Mouse (Mus musculus): ENCODE measurements around the gene Raph1.
"Not testable (repeated sequence)": the region's sequence is repeated elsewhere in the genome, so short reads cannot be mapped to it uniquely, and the experiment has no call there.

The Raph1 gene

GRCm38 (mm10) chr1:60565270-60565920 lies 1.5 kb downstream of the Raph1 start:
- peak; percentile 14 for DNase-seq (ENCODE audit: low spot score)

GRCm38 (mm10) chr1:60564691-60565090 lies 2.2 kb downstream of the Raph1 start:
- no peak for DNase-seq (ENCODE audit: low spot score)

GRCm38 (mm10) chr1:60563021-60563420 lies 3.9 kb downstream of the Raph1 start:
- DNase-seq (ENCODE audit: low spot score) = no peak

GRCm38 (mm10) chr1:60543681-60544080 lies 23.2 kb downstream of the Raph1 start:
- DNase-seq (ENCODE audit: low spot score) = no peak

DNA sequence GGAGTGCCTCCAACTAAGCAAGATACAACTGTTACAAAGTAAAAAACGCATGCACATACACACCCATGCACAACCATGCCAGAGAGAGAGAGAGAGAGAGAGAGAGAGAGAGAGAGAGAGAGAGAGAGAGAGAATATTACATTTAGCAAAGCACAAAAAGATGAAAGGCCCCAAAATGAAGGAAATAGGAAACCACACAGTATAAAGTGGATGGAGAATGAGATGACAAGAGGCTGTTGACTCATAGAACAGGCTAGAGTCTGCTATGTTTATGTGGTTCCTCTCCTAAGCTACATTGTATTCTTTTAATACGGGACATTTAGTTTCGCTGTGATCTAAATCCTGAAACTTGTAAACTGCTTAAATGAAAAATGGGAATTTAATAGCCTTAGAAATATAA lies 27.6 kb downstream of the Raph1 start:
- no peak for DNase-seq (ENCODE audit: low spot score)

GRCm38 (mm10) chr1:60534932-60535331 lies 32.0 kb downstream of the Raph1 start:
- DNase-seq (ENCODE audit: low spot score) = no peak

GRCm38 (mm10) chr1:60530636-60531035 lies 36.3 kb downstream of the Raph1 start:
- DNase-seq (ENCODE audit: low spot score) = no peak

GRCm38 (mm10) chr1:60530107-60530506 lies 36.8 kb downstream of the Raph1 start:
- DNase-seq (ENCODE audit: low spot score) = no peak

DNA sequence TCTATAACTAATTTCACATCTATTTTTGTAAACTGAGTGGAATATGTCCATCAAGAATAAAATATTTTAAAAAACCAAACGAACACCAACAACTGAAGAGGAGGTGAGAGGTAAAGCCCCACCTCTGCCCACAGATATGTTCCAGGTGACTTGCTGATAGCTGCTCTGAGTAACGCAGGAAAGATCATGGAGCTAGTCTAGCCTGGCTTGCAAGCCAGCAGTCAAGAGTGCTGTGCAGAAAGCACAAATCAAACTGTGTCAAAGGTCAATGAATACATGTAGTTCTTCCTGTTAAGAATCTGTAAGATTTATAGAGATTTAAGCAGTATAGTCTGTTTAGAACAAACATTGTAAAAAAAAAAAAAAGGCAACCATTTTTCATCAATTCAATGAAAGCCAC lies 56.3 kb downstream of the Raph1 start:
- no peak for DNase-seq (ENCODE audit: low spot score)

DNA sequence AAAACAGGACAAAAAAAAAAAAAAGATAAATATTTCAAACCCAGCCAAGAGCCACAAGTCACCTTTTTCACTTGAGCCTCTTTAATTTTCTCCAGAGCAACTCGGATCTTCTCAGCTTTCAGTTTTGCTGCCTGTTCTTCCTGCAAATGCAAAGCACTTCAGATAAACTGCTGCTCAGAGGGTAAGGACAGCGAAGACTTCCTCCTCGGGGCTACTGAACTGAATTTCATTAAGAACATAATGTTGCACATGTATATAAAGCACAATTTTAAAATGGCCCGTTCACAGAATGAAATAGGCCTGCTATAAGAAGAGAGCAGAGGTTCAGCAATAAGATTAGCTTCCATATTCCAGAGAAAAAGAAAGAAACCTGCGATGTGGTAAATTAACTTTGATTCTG lies 63.4 kb downstream of the Raph1 start:
- DNase-seq (ENCODE audit: low spot score) = no peak

DNA sequence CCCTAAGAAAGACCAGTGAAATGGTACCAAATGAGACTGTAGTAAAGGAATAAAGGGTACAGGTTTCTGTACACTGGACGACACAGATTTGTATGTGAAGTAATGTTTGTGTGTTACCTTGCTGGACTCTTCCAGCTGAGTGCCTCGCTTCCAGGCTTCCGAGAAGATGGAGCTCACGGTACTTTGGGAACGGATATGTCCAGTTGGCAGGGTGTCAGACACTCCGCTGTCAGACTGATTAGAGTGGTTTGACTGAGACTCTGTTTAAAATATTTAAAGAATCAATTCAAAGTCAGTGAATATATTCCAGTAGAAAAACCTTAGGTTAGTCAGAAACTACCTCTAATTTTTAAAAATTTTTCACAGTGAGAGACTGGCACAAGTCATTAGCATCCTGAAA lies 73.5 kb downstream of the Raph1 start:
- DNase-seq (ENCODE audit: low spot score) = no peak

DNA sequence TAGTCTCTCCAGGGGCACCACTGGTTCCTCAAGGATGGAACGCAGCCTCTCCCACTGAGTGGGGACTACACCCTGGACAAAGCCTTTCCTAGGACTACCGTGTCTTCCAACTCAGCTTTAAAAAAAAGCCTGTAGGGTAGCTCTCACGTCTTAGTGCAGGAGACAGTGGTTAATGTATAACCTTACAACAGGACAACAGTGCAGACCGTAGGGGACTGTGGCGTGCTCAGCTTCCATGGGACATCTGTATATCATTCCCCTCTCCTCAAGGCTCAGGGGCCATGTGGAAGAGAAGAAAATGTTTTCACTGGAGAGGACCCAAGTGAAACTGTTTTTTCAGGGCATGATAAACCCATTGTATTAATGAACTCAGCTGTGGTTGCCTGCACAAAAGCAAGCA lies 74.5 kb downstream of the Raph1 start:
- DNase-seq (ENCODE audit: low spot score) = no peak

- no peak for DNase-seq (ENCODE audit: low spot score)
Observed at GRCm38 (mm10) chr1:60490510-60490909, 76.4 kb downstream of the Raph1 start.

DNA sequence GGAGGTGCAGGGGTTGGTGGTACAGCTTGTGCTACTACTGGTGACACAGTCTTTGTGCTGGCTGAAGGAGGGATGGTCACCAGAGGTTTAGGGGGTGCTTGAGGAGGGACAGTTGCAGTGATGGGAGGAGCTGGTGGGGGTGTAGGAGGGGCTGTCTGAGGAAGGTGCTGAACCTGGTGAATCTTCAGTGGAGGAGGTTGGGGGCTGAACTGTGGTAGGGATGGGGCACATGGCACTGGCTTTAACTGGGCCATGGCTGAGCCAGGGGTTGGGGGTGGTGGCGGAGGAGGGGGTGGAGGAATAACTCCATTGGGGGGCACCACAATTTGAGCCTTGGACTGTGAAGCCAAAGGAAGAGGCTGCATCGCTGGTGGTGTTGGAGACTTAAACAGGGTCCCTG lies 77.2 kb downstream of the Raph1 start:
- no peak for DNase-seq (ENCODE audit: low spot score)

- no peak for DNase-seq (ENCODE audit: low spot score)
Observed at GRCm38 (mm10) chr1:60488635-60489034, 78.3 kb downstream of the Raph1 start.

- no peak for DNase-seq (ENCODE audit: low spot score)
Observed at GRCm38 (mm10) chr1:60485649-60486048, 81.3 kb downstream of the Raph1 start.

GRCm38 (mm10) chr1:60482881-60483280 lies 84.0 kb downstream of the Raph1 start:
- DNase-seq (ENCODE audit: low spot score) = no peak

GRCm38 (mm10) chr1:60481561-60481960 lies 85.3 kb downstream of the Raph1 start:
- DNase-seq (ENCODE audit: low spot score) = no peak

GRCm38 (mm10) chr1:60470541-60470940 lies 96.4 kb downstream of the Raph1 start:
- DNase-seq (ENCODE audit: low spot score) = no peak

DNA sequence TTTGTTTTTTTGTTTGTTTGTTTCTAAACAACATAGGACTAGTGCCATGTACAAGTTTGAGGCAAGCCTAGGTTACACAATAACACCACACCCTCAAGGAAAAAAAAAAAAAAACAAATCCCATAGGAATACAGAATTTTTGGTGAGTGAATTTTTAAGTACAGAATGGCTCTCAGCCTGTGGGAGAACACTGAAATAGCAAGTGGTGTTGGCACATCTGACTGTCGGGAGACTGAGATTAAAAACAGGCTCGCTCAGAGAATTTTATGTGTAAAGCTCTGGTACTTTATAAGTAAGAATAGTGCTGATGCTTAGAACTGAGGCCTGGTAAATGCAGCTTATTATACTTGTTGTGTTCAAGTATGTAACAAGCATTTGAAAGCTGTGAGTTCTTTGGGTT lies 97.4 kb downstream of the Raph1 start:
- no peak for DNase-seq (ENCODE audit: low spot score)

DNA sequence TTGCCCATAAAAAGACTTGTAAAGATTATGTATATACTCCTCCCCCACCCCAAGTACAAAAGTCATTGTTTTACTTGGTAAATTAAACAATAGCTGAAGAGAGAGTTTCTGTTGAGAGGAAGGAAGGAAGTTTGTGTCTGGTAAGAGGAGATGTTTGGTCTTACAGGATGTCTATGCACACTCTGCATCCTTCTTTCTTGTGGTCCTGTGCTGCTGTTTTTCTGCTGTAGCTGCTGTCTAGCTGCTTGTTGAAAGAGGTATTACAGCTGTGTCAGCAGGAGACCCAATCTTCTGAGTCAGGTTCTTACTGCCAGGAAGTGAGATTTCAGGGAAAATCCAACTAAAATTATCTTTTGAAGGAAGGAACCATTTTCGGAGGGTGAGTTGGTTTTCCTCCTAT lies 106.3 kb downstream of the Raph1 start:
- no peak for DNase-seq (ENCODE audit: low spot score)

DNA sequence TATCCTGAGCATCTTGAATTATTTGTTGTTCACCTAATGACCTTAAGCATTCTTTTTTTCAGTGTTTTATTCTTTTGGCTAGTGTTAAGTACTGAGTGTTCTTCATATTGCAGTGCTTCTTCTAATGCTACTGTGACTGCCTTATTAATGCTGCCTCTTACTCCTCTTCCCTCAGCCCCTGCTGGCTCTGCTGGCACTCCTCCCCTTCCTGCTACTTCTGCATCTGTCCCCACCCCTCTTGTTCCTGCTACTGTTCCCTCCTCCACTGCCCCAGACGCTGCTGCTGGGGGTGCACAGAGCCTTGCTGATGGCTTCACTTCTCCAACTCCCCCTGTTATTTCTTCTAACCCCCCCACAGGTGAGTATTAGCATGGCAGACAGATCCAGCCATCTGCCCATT lies 117.0 kb downstream of the Raph1 start:
- DNase-seq (ENCODE audit: low spot score) = no peak

GRCm38 (mm10) chr1:60447067-60447466 lies 119.8 kb downstream of the Raph1 start:
- DNase-seq (ENCODE audit: low spot score) = no peak

DNA sequence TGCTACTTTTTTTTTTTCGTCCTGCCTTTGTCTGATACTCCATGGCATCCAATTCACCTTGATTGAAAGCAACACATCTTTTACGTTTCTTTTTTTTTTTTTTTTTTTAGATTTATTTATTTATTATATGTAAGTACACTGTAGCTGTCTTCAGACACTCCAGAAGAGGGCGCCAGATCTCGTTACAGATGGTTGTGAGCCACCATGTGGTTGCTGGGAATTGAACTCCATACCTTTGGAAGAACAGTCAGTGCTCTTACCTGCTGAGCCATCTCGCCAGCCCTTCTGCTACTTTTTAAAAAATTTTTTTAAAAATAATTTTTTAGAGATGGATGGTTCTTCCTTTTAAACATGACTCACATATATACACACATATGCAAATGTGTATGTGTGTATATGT lies 125.5 kb downstream of the Raph1 start:
- DNase-seq (ENCODE audit: low spot score) = not testable (repeated sequence)

DNA sequence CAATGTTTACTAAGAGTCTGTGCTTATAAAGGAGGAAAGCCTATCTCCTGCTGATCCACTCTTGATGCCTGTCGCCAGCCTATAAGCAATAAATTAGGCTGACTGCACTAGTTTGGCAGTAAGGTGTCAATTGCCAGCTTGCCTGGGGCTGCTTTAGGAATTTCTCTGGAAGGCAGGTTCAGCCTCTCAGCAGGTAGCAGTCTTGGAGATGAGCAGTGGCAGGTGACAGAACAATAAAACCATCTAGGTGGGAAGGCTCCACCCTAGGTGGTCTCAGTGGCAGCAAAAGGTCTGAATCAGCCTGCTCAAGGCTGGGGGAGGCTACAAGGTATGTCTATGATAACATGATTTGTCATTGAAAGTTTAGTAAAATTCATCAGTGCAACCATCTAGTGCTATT lies 134.4 kb downstream of the Raph1 start:
- no peak for DNase-seq (ENCODE audit: low spot score)

Data from urinary bladder, postnatal 25 days (tissue).